Mouse (Mus musculus) embryonic facial prominence, embryonic 15.5 days (tissue): Measurements from ENCODE around the gene Vamp2. TPM values are rescaled to one million over a fixed set of nuclear protein-coding genes. Genes with fewer than 3 reads are reported as not detected.
A peak's percentile ranks its signal among the peaks of the same experiment; 100 is the strongest.

Source experiments
- ATAC-seq: fragments of 200-750 bp; cut with Nextera tagmentation; 2 replicates; pipeline ENCODE4 v1.8.0; 2017; ENCODE audit warnings: low read depth, moderate TSS enrichment; ENCODE audit not compliant: insufficient number of reproducible peaks, low FRiP score, low TSS enrichment
- H3K27ac ChIP-seq: fragments of 300-500 bp; sonication (generic); replicated peaks from 2 replicates; pipeline ENCODE4 v1.5.1; 2015; ENCODE audit warnings: mild to moderate bottlenecking, inconsistent platforms
- H3K27me3 ChIP-seq: fragments of 300-500 bp; sonication (generic); 2 replicates; pipeline ENCODE4 v1.6.1; 2015; ENCODE audit warnings: inconsistent platforms
- H3K36me3 ChIP-seq: fragments of 300-500 bp; sonication (generic); 2 replicates; pipeline ENCODE4 v1.6.1; 2015; ENCODE audit warnings: mild to moderate bottlenecking, inconsistent platforms
- H3K4me1 ChIP-seq: fragments of 300-500 bp; sonication (generic); 2 replicates; pipeline ENCODE4 v1.6.1; 2015; ENCODE audit warnings: inconsistent platforms
- H3K4me2 ChIP-seq: fragments of 300-500 bp; sonication (generic); replicated peaks from 2 replicates; pipeline ENCODE4 v1.6.1; 2015; ENCODE audit warnings: mild to moderate bottlenecking, inconsistent platforms
- H3K4me3 ChIP-seq: fragments of 300-500 bp; sonication (generic); replicated peaks from 2 replicates; pipeline ENCODE4 v1.5.1; 2015; ENCODE audit warnings: mild to moderate bottlenecking, inconsistent platforms
- H3K9ac ChIP-seq: fragments of 300-500 bp; sonication (generic); 2 replicates; pipeline ENCODE4 v1.6.1; 2015; ENCODE audit warnings: inconsistent platforms
- H3K9me3 ChIP-seq: fragments of 300-500 bp; sonication (generic); replicated peaks from 2 replicates; pipeline ENCODE4 v1.6.1; 2016; ENCODE audit warnings: inconsistent platforms
- WGBS: fragments of 180-500 bp; shearing (Covaris S2); methylation state at CpG from one replicate; pipeline ENCODE4 v1.1.7; 2015; 5-methylcytosine and 5-hydroxymethylcytosine counted together
- polyA plus RNA-seq: library from polyadenylated mRNA; unstranded; fragments of >200 nt; fragmentation: Nextera tagmentation; extraction: Ambion mirVana; gene quantifications from 2 replicates; pipeline ENCODE4 v1.2.1, GENCODE M21; 2015

The Vamp2 gene
- polyA plus RNA-seq, 1 experiment from 2014 or later: 149 TPM

DNA sequence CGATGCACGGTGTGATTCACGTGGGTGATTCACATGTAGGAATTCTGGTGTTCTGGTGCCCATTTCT is 37.4 kb downstream of the Vamp2 start, which contains the start of gene Aloxe3:
Gene Aloxe3 (plus strand): TSS at position 45 of the 67 bp plus-strand sequence.
- Histone ChIP-seq H3K27ac (peak within 1 kb of the TSS; percentile 77), H3K4me1 (peaks cover 24% of the 10 kb centered on the region), H3K9ac (peak within 1 kb of the TSS; percentile 29), H3K36me3 (no peaks in the 10 kb centered on the region), H3K4me2 (peak within 1 kb of the TSS; percentile 75), H3K4me3 (peak within 1 kb of the TSS; percentile 52), H3K9me3 (no peaks in the 10 kb centered on the region), H3K27me3 (no peaks in the 10 kb centered on the region)
- no peak for ATAC-seq
- 2% methylated on average over 3 of the region's 3 CpGs for WGBS

- no peaks in the 10 kb centered on the region for H3K27me3 ChIP-seq
- H3K4me3 ChIP-seq: peak overlapping the region; percentile 52
- peak overlapping the region; percentile 29 for H3K9ac ChIP-seq
- H3K9me3 ChIP-seq: no peaks in the 10 kb centered on the region
- H3K27ac ChIP-seq: peak overlapping the region; percentile 77
- H3K36me3 ChIP-seq: no peaks in the 10 kb centered on the region
- H3K4me2 ChIP-seq: peak overlapping the region; percentile 75
- H3K4me1 ChIP-seq: peaks cover 20% of the 10 kb centered on the region
- WGBS: 8% methylated on average over 20 of the region's 20 CpGs
- no peak for ATAC-seq
These were observed 37.8 kb downstream of the Vamp2 start for GRCm38 (mm10) chr11:69125919-69126705.

DNA sequence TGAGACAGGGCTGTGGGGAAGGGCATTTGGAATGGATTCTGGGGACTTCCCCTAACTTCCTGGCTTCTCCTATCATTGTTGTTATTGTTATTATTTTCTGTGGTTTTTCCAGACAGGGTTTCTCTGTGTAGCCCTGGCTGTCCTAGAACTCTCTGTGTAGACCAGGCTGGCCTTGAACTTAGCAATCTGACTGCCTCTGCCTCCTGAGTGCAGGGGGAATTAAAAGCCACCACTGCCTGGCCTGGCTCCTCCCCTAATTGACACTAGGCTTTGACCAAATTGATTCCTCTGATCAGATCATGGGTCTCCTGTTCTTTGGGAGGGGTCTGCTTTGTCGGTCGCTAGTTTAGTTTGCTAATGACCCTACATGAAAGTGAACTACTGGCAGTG is 38.4 kb downstream of the Vamp2 start:
- 53% methylated on average over 2 of the region's 2 CpGs for WGBS
- H3K9ac ChIP-seq: no peak overlapping the region
- H3K4me2 ChIP-seq: peak overlapping the region; percentile 75

GRCm38 (mm10) chr11:69128426-69129122 is 40.3 kb downstream of the Vamp2 start:
- peaks cover 15% of the 10 kb centered on the region for H3K4me1 ChIP-seq
- H3K27me3 ChIP-seq: no peaks in the 10 kb centered on the region
- no peaks in the 10 kb centered on the region for H3K36me3 ChIP-seq
- H3K9me3 ChIP-seq: no peaks in the 10 kb centered on the region
- H3K9ac ChIP-seq: no peak overlapping the region
- WGBS: 64% methylated on average over 8 of the region's 8 CpGs
- H3K4me3 ChIP-seq: no peak overlapping the region
- no peak overlapping the region for H3K27ac ChIP-seq
- no peak overlapping the region for H3K4me2 ChIP-seq
- no peak for ATAC-seq

More for the DNA sequence above, 38.4 kb downstream of the Vamp2 start:
- H3K9me3 ChIP-seq: no peaks in the 10 kb centered on the region
- peak overlapping the region; percentile 52 for H3K4me3 ChIP-seq
- H3K27me3 ChIP-seq: no peaks in the 10 kb centered on the region
- H3K36me3 ChIP-seq: no peaks in the 10 kb centered on the region
- no peak for ATAC-seq
- H3K27ac ChIP-seq: no peak overlapping the region
- peaks cover 14% of the 10 kb centered on the region for H3K4me1 ChIP-seq

- 19% methylated on average over 5 of the region's 5 CpGs for WGBS
- H3K9ac ChIP-seq: no peak overlapping the region
- no peak for ATAC-seq
These were observed 45.3 kb downstream of the Vamp2 start for GRCm38 (mm10) chr11:69133566-69133922.

GRCm38 (mm10) chr11:69133923-69134621 is 45.8 kb downstream of the Vamp2 start:
- 3% methylated on average over 34 of the region's 34 CpGs for WGBS
- H3K36me3 ChIP-seq: no peaks in the 10 kb centered on the region
- H3K9me3 ChIP-seq: no peaks in the 10 kb centered on the region
- H3K9ac ChIP-seq: peak overlapping the region; percentile 26; the same call in 1 of the 2 replicates
- no peaks in the 10 kb centered on the region for H3K27me3 ChIP-seq
- peak overlapping the region; percentile 63 for H3K27ac ChIP-seq
- ATAC-seq: peak; percentile 74
- H3K4me1 ChIP-seq: peaks cover 12% of the 10 kb centered on the region
- peak overlapping the region; percentile 47 for H3K4me3 ChIP-seq
- peak overlapping the region; percentile 81 for H3K4me2 ChIP-seq

More at GRCm38 (mm10) chr11:69133566-69133922, 45.3 kb downstream of the Vamp2 start:
- peak overlapping the region; percentile 81 for H3K4me2 ChIP-seq
- H3K9me3 ChIP-seq: no peaks in the 10 kb centered on the region
- peak overlapping the region; percentile 63; the same call in 1 of the 2 replicates for H3K27ac ChIP-seq
- peaks cover 12% of the 10 kb centered on the region for H3K4me1 ChIP-seq
- H3K27me3 ChIP-seq: no peaks in the 10 kb centered on the region
- no peaks in the 10 kb centered on the region for H3K36me3 ChIP-seq
- H3K4me3 ChIP-seq: peak overlapping the region; percentile 47

DNA sequence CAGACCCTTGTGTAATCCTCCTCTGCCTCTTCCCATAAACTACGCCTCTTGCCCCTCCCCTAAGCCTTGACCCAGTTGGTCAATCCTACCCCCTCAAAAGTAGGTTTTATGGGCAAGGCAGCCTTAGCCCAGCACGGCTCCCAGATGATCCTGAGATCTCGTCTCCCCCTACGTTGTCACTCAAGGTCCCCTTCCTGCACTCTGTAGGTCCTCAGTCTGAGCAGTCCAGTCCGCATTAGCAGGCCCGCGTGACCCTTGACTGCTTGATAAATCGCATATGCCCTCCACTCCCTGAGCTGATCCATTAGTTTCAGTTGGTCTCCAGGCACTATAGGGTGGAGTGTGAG is 46.3 kb downstream of the Vamp2 start:
- Histone ChIP-seq H3K4me3 (peak overlapping the region; percentile 47), H3K9ac (no peak overlapping the region), H3K4me2 (peak overlapping the region; percentile 81), H3K9me3 (no peaks in the 10 kb centered on the region), H3K4me1 (peaks cover 12% of the 10 kb centered on the region), H3K36me3 (no peaks in the 10 kb centered on the region), H3K27me3 (no peaks in the 10 kb centered on the region), H3K27ac (peak overlapping the region; percentile 63)
- 19% methylated on average over 8 of the region's 8 CpGs for WGBS
- ATAC-seq: no peak

- 71% methylated on average over 6 of the region's 6 CpGs for WGBS
- H3K36me3 ChIP-seq: no peaks in the 10 kb centered on the region
- H3K27me3 ChIP-seq: no peaks in the 10 kb centered on the region
- no peaks in the 10 kb centered on the region for H3K9me3 ChIP-seq
- no peak for ATAC-seq
- peaks cover 12% of the 10 kb centered on the region for H3K4me1 ChIP-seq
- H3K27ac ChIP-seq: no peak overlapping the region
- no peak overlapping the region for H3K9ac ChIP-seq
- H3K4me3 ChIP-seq: no peak overlapping the region
- no peak overlapping the region for H3K4me2 ChIP-seq
These were observed 47.1 kb downstream of the Vamp2 start for GRCm38 (mm10) chr11:69135361-69135760.

Other genes starting within 250 kb of the Vamp2 start
- gene Ndel1, start 216.6 kb upstream of the Vamp2 start, polyA plus RNA-seq: 110 and 117 TPM in 2 replicates
- gene Rnf222, start 199.9 kb upstream of the Vamp2 start, polyA plus RNA-seq: 3.4 and 3.5 TPM in 2 replicates
- 985 and 994 TPM in 2 replicates for gene Rpl26, start 186.9 kb upstream of the Vamp2 start, polyA plus RNA-seq
- not detected in 2 replicates for gene Odf4, start 161.4 kb upstream of the Vamp2 start, polyA plus RNA-seq
- gene Arhgef15, start 131.0 kb upstream of the Vamp2 start, polyA plus RNA-seq: 8.0 and 9.7 TPM in 2 replicates
- gene Slc25a35, start 120.4 kb upstream of the Vamp2 start, polyA plus RNA-seq: 6.0 and 10.0 TPM in 2 replicates
- 49.5 and 52.3 TPM in 2 replicates for gene Rangrf, start 113.3 kb upstream of the Vamp2 start, polyA plus RNA-seq
- gene Pfas, start 80.0 kb upstream of the Vamp2 start, polyA plus RNA-seq: 26.1 and 27.5 TPM in 2 replicates
- 43.7 and 53.5 TPM in 2 replicates for gene Ctc1, start 72.6 kb upstream of the Vamp2 start, polyA plus RNA-seq
- 122 and 123 TPM in 2 replicates for gene Aurkb, start 42.8 kb upstream of the Vamp2 start, polyA plus RNA-seq
- 14.9 and 15.7 TPM in 2 replicates for gene Borcs6, start 28.8 kb upstream of the Vamp2 start, polyA plus RNA-seq
- gene Tmem107, start 17.7 kb upstream of the Vamp2 start, polyA plus RNA-seq: 102 and 137 TPM in 2 replicates
- 29.6 and 34.4 TPM in 2 replicates for gene Per1, start 6.7 kb downstream of the Vamp2 start, polyA plus RNA-seq
- gene Hes7, start 31.9 kb downstream of the Vamp2 start, polyA plus RNA-seq: 0.55 and 0.64 TPM in 2 replicates
- 0.35 and 0.51 TPM in 2 replicates for gene 9130213A22Rik, start 34.1 kb downstream of the Vamp2 start, polyA plus RNA-seq
- 7.6 and 8.9 TPM in 2 replicates for gene Aloxe3, start 37.4 kb downstream of the Vamp2 start, polyA plus RNA-seq
- gene Alox12b, start 68.5 kb downstream of the Vamp2 start, polyA plus RNA-seq: 28.7 and 30.5 TPM in 2 replicates
- gene Alox8, start 109.4 kb downstream of the Vamp2 start, polyA plus RNA-seq: 0.27 and 0.88 TPM in 2 replicates
- 0.41 and 0.53 TPM in 2 replicates for gene Gucy2e, start 148.5 kb downstream of the Vamp2 start, polyA plus RNA-seq
- 22.6 and 27.8 TPM in 2 replicates for gene Cntrob, start 235.3 kb downstream of the Vamp2 start, polyA plus RNA-seq
- gene Trappc1, start 235.5 kb downstream of the Vamp2 start, polyA plus RNA-seq: 150 and 156 TPM in 2 replicates
- 2.8 and 3.0 TPM in 2 replicates for gene Kcnab3, start 237.8 kb downstream of the Vamp2 start, polyA plus RNA-seq